Mouse (Mus musculus) spleen, adult 12 weeks (tissue): ENCODE results near the gene Myrip.

Source experiments
- DNase-seq: peaks from one replicate; pipeline ENCODE4 v3.0.0; 2022; ENCODE audit warnings: low spot score

Gene Myrip

DNA sequence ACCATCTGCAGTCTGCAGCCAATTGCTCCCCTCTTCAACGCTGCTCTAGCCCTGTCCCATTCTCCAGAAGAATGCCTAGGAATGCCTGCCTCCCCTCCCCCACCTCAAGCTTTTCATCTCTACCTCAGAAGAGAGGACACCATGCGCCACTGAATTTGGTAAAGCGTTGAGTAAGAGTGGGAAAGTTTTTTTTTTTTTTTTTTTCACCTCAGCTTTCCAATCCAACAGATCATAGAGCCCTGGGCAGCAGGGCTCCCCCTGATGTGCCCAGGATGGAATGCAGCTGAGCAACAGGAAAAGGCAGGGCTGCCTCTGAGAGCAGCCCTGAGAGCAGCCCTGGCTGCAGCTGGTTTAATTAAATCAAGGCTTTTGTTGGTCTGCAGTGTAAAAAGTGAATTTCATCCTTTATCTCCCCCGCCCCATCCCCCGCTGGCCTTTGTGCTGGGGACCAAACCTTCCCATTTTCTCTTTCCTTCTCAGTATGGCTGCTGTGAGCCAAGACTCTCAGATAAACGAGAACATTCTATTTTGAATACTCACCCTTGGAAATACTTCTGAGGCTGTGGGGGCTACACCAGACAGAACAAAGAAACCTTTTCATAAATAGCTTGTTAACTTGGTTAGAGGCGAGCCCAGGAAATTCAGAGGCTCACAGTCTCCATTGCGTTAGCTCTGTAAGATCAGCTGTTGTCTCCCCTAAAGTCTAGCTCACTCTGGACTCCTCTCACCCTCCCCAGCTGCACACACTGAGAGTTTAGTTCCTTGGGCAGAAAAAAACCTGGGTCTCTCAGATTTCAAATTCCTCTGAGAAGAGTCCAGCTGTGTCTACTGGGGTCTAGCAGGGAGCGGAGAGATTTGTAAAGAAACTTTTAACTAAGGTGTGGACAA is 154.7 kb downstream of the Myrip start:
- no peak for DNase-seq

DNA sequence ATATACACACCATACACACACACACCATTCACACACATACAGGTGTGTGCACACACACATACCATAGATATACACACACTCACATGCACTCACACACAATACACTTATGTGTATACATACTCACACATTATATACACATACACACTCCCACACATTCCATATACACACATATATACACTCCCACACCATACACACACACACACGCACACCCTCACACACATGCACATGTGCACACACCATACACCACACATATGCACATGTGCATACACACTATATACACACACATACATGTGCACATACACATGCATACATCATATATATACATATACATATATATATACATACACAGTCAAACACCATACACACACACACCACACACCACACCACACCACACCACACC is 169.1 kb downstream of the Myrip start:
- DNase-seq = no peak

DNA sequence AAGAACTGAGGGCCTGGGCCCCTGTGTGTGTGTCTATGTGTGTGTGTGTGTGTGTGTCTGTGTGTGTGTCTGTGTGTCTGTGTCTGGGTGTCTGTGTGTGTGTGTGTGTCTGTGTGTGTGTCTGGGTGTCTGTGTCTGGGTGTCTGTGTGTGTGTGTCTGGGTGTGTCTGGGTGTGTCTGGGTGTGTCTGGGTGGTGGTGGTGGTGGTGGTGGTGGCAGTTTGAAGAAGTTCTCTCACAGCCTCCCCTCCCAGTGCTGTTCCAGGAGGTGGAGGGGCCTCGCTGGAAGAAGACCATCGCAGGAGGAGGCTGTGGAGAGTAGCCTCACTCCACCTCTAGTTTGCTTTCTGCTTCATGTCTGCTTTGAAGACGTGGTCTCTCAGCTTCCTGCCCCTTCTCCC is 180.3 kb downstream of the Myrip start:
- no peak for DNase-seq

DNA sequence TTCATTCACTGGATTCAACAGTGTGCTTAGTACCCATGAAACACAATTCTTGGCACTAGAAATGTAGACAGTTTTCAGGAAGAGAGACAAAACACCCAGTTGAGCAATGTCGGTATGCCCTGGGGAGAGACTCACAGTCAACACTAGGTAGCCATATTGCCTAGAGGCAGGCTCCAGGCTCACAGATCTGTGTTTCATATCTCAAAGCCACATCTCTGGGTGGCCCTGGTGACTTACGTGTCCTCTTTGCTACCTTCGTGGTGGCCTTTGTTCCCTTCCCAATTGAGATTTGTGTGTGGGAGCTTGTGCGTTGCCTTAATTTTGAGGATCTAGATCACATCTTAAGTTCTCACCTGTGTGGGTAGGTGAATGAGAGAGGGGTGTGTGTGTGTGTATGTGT is 181.1 kb downstream of the Myrip start:
- no peak for DNase-seq

- DNase-seq = no peak
Observed at GRCm38 (mm10) chr9:120483101-120483500, 181.8 kb downstream of the Myrip start.

DNA sequence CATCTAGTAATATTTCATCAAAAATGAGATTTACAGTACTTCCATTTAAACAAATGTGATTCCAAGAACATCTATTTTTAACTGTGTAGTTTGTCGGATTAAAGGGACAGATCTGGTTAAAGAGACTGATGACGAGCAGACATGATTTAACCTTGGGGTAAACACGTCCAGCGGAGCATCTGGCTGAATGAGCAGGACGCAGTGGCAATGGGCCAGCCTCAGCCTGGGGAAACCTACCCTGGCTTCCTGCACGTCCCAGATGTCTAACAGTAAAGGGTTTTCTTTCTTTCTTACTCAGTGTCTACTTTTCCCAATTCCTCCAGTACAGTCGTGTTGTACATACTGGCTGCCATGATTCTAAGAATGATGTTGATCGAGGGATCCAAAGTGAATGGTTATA is 185.8 kb downstream of the Myrip start:
- DNase-seq = no peak

DNA sequence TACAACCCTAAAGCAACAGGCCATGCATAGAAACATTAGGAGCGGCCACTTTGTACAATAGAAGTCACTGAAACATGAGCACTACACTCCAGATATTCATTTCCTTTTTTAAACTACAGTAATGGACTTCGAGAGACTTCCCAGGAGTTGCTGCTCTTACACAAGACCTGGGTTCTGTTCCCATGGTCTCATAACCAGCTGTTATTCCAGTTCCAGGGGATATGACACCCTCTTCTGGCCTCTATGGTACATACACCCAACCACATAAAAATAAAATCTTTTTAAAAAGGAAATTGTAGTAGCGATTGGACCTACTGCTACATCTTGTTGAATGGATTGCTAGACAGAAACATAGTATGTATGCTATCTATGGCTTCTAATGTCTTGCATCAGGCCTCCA is 190.2 kb downstream of the Myrip start:
- DNase-seq = no peak

- DNase-seq = no peak
Observed at GRCm38 (mm10) chr9:120492010-120492399, 190.7 kb downstream of the Myrip start, which contains the start of gene Eif1b. Gene Eif1b (plus strand): TSS chr9:120492232.

- DNase-seq = peak; percentile 63
Observed at GRCm38 (mm10) chr9:120492400-120493351, 191.4 kb downstream of the Myrip start.

DNA sequence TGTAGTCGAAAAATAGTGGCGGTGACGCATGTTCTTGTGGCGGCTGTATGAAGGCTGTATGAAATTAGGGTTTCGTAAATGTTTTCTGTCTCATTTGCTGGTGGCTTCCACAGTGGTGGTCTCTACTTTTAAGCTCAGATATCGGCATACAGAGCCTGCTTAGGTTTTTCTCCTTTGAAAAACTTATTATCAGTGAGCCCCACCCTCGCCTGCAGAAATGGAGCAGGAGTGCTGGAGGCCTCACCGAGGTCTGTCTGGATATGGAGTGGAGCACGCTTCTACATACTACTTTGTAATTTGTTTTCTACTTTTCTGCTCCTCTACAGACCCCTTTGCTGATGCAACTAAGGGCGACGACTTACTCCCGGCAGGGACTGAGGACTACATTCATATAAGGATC is 192.5 kb downstream of the Myrip start:
- DNase-seq = no peak

GRCm38 (mm10) chr9:120496691-120497090 is 195.4 kb downstream of the Myrip start:
- DNase-seq = peak; percentile 47

GRCm38 (mm10) chr9:120497983-120498382 is 196.7 kb downstream of the Myrip start:
- DNase-seq = no peak

GRCm38 (mm10) chr9:120501191-120501902 is 200.0 kb downstream of the Myrip start:
- no peak for DNase-seq

DNA sequence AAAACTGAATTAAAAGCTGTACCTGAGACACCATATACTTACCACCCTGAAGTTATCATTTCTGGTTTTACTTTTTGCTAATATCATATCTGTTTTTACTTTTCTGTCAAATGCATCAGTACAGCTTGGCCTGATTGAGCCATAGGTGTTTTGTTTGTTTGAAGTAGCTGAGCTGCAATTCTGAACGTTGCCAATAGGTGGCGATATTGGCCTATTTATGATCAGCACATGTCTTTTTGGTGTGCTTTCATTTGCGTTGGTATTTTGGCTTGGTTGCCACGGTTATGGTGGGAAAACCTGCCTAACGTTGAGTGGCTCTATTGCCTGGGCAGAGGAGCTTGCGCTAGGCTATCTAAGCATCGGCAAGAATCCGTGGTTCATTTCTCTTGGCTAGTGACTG is 200.7 kb downstream of the Myrip start:
- peak; percentile 64 for DNase-seq

DNA sequence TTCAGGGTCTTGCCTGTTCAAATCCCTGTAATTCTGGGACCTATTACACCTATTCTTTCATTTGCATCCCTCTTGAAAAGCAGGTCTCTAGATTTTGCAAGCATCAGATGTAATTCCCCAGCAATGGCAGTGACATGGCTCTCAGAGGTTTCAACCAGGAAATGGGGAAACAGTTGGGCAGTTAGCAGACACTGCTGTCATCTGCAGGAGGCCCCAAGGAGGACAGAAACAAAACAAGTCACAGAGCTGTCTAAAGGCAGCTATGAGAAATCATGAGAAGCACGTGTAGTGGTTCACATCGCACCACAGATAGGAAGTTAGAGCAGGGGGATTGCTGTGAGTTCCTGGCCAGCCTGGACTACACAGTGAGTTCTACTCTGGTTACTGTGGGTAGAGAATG is 203.1 kb downstream of the Myrip start:
- no peak for DNase-seq

GRCm38 (mm10) chr9:120511781-120512180 is 210.5 kb downstream of the Myrip start:
- DNase-seq = no peak

DNA sequence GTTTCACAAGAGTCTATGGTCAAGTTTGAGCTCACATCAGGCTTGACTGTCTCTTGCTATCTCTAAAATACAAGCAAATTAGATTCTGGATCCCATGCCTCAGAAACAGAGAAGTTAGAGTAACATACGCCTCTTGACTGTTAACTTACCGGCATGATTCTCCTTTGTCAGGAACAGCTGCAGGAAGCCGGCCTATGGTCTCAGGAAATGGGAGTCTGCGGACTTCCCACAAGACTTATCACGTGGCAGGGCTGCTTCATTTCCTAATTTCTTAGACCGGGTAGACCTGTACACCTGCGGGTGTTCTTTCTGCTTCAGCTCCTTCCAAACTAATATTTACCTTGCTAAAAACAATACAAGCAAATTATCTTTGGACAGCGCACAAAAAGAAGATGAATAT is 215.4 kb downstream of the Myrip start:
- no peak for DNase-seq

DNA sequence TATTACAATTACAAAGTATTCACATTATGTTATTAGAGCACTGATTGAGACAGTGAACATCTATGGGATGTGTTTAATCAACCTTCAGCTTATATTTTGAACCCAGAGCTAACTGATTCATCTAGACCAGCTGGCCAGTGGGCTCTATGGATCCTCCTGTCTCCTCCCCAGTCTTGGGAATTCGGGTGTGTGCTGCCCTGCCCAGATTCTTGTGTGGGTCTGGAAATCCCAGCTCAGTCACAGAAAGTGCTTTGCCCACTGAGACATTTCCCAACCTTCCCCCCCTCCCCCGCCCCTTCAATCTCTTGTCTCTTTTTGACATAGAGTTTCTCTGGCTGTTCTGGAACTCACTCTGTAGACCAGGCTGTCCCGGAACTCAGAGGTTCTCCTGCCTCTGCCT is 217.6 kb downstream of the Myrip start:
- DNase-seq = no peak

- DNase-seq = no peak
Observed at GRCm38 (mm10) chr9:120519469-120520125, 218.3 kb downstream of the Myrip start.

DNA sequence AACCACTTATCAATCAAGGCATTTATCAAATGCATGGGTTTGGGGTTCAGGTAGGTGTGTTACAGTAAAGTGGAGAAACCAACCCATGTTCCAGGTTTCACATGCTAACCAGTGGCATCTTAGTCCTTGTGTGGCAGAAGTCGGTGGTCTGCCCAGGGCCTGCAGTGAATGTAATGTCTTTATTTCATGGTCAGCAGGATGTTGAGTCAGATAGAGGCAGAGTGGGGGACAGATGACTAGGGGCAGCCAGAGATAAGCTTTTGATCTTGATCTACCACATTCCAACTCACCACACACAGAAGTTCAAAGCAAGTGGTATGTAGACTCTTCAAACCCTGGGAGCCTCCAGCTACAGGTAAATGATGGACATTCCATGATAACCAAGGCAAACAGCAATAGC is 219.8 kb downstream of the Myrip start:
- DNase-seq = no peak
